ENCODE assay signal across 22 mouse cellular contexts in the genomic region with DNA sequence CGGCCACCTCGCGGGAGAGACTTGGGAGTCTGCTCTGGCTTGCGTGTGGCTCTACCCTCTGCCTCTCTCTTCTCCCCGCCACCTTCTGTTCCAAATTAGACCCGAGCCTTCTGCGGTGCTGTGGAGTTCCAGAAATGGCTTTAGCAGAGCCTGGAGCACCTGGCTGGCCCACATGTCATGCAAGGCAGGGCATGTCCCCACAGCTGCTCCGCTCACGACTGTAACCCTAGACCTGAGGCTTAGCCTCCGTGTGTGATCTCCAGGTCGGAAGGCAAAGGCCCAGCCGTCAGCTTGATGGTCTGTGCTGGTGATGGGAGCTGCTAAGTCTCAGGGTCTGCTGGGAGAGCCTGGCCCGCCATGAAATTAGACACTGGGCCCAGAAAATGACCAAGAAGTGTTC. TPM values are rescaled to one million over a fixed set of nuclear protein-coding genes. Genes with fewer than 3 reads are reported as not detected.
A peak's percentile ranks its signal among the peaks of the same experiment; 100 is the strongest.
DNase-seq lines count a peak whose midpoint lies in the region; ATAC-seq and TF ChIP-seq lines count a peak whose summit lies in the region.
"Had no signal": no experiment of that assay in that cellular context is flagged by ENCODE, and none has a peak within 500 bp of the region (broad histone marks: within the 10 kb centered on the region; RNA-seq: fewer than 3 reads in every experiment).

No protein-coding gene starts in this region.

- H3K79me2 ChIP-seq in myocyte (ENCODE audit: control insufficient read depth, insufficient read depth): peaks cover 33% of the 10 kb centered on the region

- peak; percentile 75 for DNase-seq in gastrocnemius, postnatal 25 days
- no peak for DNase-seq in right cerebral cortex, postnatal 25 days
- DNase-seq in left cerebral cortex, adult 8-10 months (ENCODE audit: low spot score in 2 of 2): no peak
- DNase-seq: adrenal gland, adult 2 months; cerebellum, adult 9-10 months; heart, postnatal 14 days; kidney, adult 9 months; left cerebral cortex, postnatal 4 days; lung, postnatal 4 days; thymus, adult 18-20 months; thymus, postnatal 4 days had no signal

- no peak overlapping the region for H3K9ac ChIP-seq in kidney, embryonic 15.5 days
- H3K9ac ChIP-seq in kidney, embryonic 14.5 days (ENCODE audit: low read depth, low read length): no peak overlapping the region
- no peak overlapping the region for H3K9ac ChIP-seq in embryonic facial prominence, embryonic 12.5 days
- H3K9ac ChIP-seq: forebrain, embryonic 13.5 days; heart, embryonic 12.5 days; hindbrain, embryonic 13.5 days; liver, embryonic 14.5 days; lung, embryonic 15.5 days; neural tube, embryonic 13.5 days had no signal

- no peak for TF ChIP-seq POLR2A in myocyte (IDR thresholded peaks at IDR 0.05; ENCODE audit: insufficient read length, low read depth)

- peak overlapping the region; percentile 48 for H3K27ac ChIP-seq in kidney, embryonic 15.5 days
- no peak overlapping the region for H3K27ac ChIP-seq in kidney, embryonic 14.5 days (ENCODE audit: low read depth, low read length)
- peak overlapping the region; percentile 37; the same call in 1 of the 2 replicates for H3K27ac ChIP-seq in embryonic facial prominence, embryonic 12.5 days
- H3K27ac ChIP-seq: forebrain, embryonic 13.5 days; hindbrain, embryonic 13.5 days; liver, embryonic 14.5 days; lung, embryonic 15.5 days; neural tube, embryonic 13.5 days had no signal

- peaks cover 73% of the 10 kb centered on the region for H3K4me1 ChIP-seq in kidney, embryonic 15.5 days
- peaks cover 53% of the 10 kb centered on the region for H3K4me1 ChIP-seq in kidney, embryonic 14.5 days (ENCODE audit: control insufficient read depth, insufficient read depth, low read length)
- H3K4me1 ChIP-seq in embryonic facial prominence, embryonic 12.5 days: peaks cover 78% of the 10 kb centered on the region

- H3K36me3 ChIP-seq in kidney, embryonic 15.5 days: no peaks in the 10 kb centered on the region
- H3K36me3 ChIP-seq in kidney, embryonic 14.5 days (ENCODE audit: control insufficient read depth, insufficient read depth, low read length): no peaks in the 10 kb centered on the region
- no peaks in the 10 kb centered on the region for H3K36me3 ChIP-seq in embryonic facial prominence, embryonic 12.5 days
- no peaks in the 10 kb centered on the region for H3K36me3 ChIP-seq in myocyte (ENCODE audit: control insufficient read depth, insufficient read depth)
- H3K36me3 ChIP-seq: heart, embryonic 12.5 days; hindbrain, embryonic 13.5 days; lung, embryonic 15.5 days; neural tube, embryonic 13.5 days had no signal

- WGBS in kidney, embryonic 15.5 days: 58% methylated on average over 13 of the region's 13 CpGs
- WGBS in kidney, embryonic 14.5 days: 53% methylated on average over 13 of the region's 13 CpGs
- WGBS in embryonic facial prominence, embryonic 12.5 days: 38% methylated on average over 13 of the region's 13 CpGs

- no peak for ATAC-seq in kidney, embryonic 15.5 days (replicated peaks; ENCODE audit: low FRiP score)
- ATAC-seq in kidney, embryonic 14.5 days (ENCODE audit: low FRiP score, low TSS enrichment): no peak; the same call in 1 of the 2 replicates
- ATAC-seq in embryonic facial prominence, embryonic 12.5 days (ENCODE audit: insufficient number of reproducible peaks, insufficient read depth, low FRiP score, low TSS enrichment): no peak
- ATAC-seq: forebrain, embryonic 13.5 days had no signal

- no peak overlapping the region for H3ac ChIP-seq in myocyte (ENCODE audit: control insufficient read depth, insufficient read length)

- H3K4me3 ChIP-seq in kidney, embryonic 15.5 days (replicated peaks): no peak overlapping the region
- no peak overlapping the region for H3K4me3 ChIP-seq in kidney, embryonic 14.5 days (ENCODE audit: low read length)
- no peak overlapping the region for H3K4me3 ChIP-seq in embryonic facial prominence, embryonic 12.5 days
- no peak overlapping the region for H3K4me3 ChIP-seq in myocyte
- H3K4me3 ChIP-seq: forebrain, embryonic 13.5 days; heart, embryonic 12.5 days; hindbrain, embryonic 13.5 days; lung, embryonic 15.5 days; neural tube, embryonic 13.5 days had no signal

- peaks cover 11% of the 10 kb centered on the region; the same call in 1 of the 2 replicates for H3K27me3 ChIP-seq in kidney, embryonic 15.5 days
- H3K27me3 ChIP-seq in kidney, embryonic 14.5 days (ENCODE audit: control insufficient read depth, insufficient read depth, low read length): peaks cover 3% of the 10 kb centered on the region; the same call in 1 of the 2 replicates
- H3K27me3 ChIP-seq in embryonic facial prominence, embryonic 12.5 days: no peaks in the 10 kb centered on the region
- H3K27me3 ChIP-seq in myocyte (ENCODE audit: control insufficient read depth, insufficient read depth, insufficient read length): no peaks in the 10 kb centered on the region
- H3K27me3 ChIP-seq: neural tube, embryonic 13.5 days had no signal

- H3K4me2 ChIP-seq in kidney, embryonic 15.5 days: no peak overlapping the region
- H3K4me2 ChIP-seq in kidney, embryonic 14.5 days (replicated peaks; ENCODE audit: low read depth, low read length): no peak overlapping the region
- H3K4me2 ChIP-seq in embryonic facial prominence, embryonic 12.5 days (replicated peaks): no peak overlapping the region
- H3K4me2 ChIP-seq in myocyte (ENCODE audit: low read depth): peak overlapping the region; percentile 30
- H3K4me2 ChIP-seq: forebrain, embryonic 13.5 days; heart, embryonic 12.5 days; hindbrain, embryonic 13.5 days; lung, embryonic 15.5 days; midbrain, embryonic 11.5 days; neural tube, embryonic 13.5 days had no signal

- H3K9me3 ChIP-seq in kidney, embryonic 15.5 days (replicated peaks): no peaks in the 10 kb centered on the region
- no peaks in the 10 kb centered on the region for H3K9me3 ChIP-seq in kidney, embryonic 14.5 days (ENCODE audit: control insufficient read depth, low read length)
- no peaks in the 10 kb centered on the region for H3K9me3 ChIP-seq in embryonic facial prominence, embryonic 12.5 days
- H3K9me3 ChIP-seq: forebrain, embryonic 13.5 days; heart, embryonic 12.5 days; hindbrain, embryonic 13.5 days; lung, embryonic 15.5 days; neural tube, embryonic 13.5 days had no signal

TF ChIP-seq in myocyte, 11 proteins besides CTCF, POLR2A, EP300 and RAD21:
- TF ChIP-seq MYOD1 (IDR thresholded peaks at IDR 0.05; ENCODE audit: control insufficient read depth in 1 of 3, insufficient read length in 2 of 3, low read depth in 2 of 3) (peak; percentile 49 to 99 (median 93)), USF1 (IDR thresholded peaks at IDR 0.05; ENCODE audit: low read depth) (no peak), TCF12 (IDR thresholded peaks at IDR 0.05; ENCODE audit: insufficient read depth, poor library complexity, severe bottlenecking) (peak; percentile 88), CEBPB (IDR thresholded peaks at IDR 0.05; ENCODE audit: insufficient read depth, poor library complexity, severe bottlenecking) (no peak), POLR2AphosphoS2 (IDR thresholded peaks at IDR 0.05; ENCODE audit: insufficient read length, low read depth) (no peak), MYOG (IDR thresholded peaks at IDR 0.05; ENCODE audit: control insufficient read depth in 1 of 3, insufficient read depth in 1 of 3, insufficient read length in 2 of 3, low read depth in 2 of 3) (peak; percentile 89 to 98 (median 95)), TCF3 (IDR thresholded peaks at IDR 0.05; ENCODE audit: insufficient read length, low read depth) (peak; percentile 87), SRF (IDR thresholded peaks at IDR 0.05; ENCODE audit: control insufficient read depth, insufficient read length, low read depth) (no peak), REST (IDR thresholded peaks at IDR 0.05; ENCODE audit: insufficient read depth, insufficient read length) (no peak), MAX (IDR thresholded peaks at IDR 0.05; ENCODE audit: low read depth) (no peak), E2F4 (IDR thresholded peaks at IDR 0.05; ENCODE audit: insufficient read depth) (no peak)

RNA-seq across cellular contexts. Expression of gene Gse1, which starts 30.9 kb away (rescaled TPM):
- polyA plus RNA-seq in kidney, embryonic 15.5 days (2015; fragmentation: Nextera tagmentation; extraction: Ambion mirVana): 8.3 and 10.0 TPM in 2 replicates
- polyA plus RNA-seq in kidney, embryonic 14.5 days (2014; fragmentation: Nextera tagmentation; extraction: Ambion mirVana): 11.3 and 12.1 TPM in 2 replicates
- 10.6 and 12.3 TPM in 2 replicates for polyA plus RNA-seq in embryonic facial prominence, embryonic 12.5 days (2016; fragmentation: Nextera tagmentation; extraction: Ambion mirVana)
- total RNA-seq in gastrocnemius, postnatal 25 days (2021): 10 to 100 TPM; 23.1 to 27.1 TPM
- 14.7 TPM for polyA plus RNA-seq in myocyte (2012; fragmentation: generic; extraction: Trizol)
- 10 to 100 TPM; 71.5 to 78.0 (median 73.1) TPM for total RNA-seq in left cerebral cortex, adult 8-10 months (2022)
